Mouse (Mus musculus) liver, embryonic 11.5 days (tissue): ENCODE data around the gene Sh3bp5l. TPM values are rescaled to one million over a fixed set of nuclear protein-coding genes. Genes with fewer than 3 reads are reported as not detected.

Experiments
- ATAC-seq: fragments of 200-750 bp; cut with Nextera tagmentation; replicated peaks from 2 replicates; pipeline ENCODE4 v1.8.0; 2017; ENCODE audit warnings: moderate number of reproducible peaks, mild to moderate bottlenecking, moderate TSS enrichment, moderate library complexity; ENCODE audit not compliant: low FRiP score
- DNase-seq: peaks from one replicate; pipeline ENCODE4 v3.0.0-alpha.2; 2017; ENCODE audit warnings: low spot score
- H3K27ac ChIP-seq: fragments of 300-500 bp; sonication (generic); 2 replicates; pipeline ENCODE4 v1.5.1; 2014; ENCODE audit warnings: mild to moderate bottlenecking, low read depth, low read length, control low read depth
- H3K27me3 ChIP-seq: fragments of 300-500 bp; sonication (generic); replicated peaks from 2 replicates; pipeline ENCODE4 v1.6.1; 2014; ENCODE audit warnings: low read length, mixed read lengths; ENCODE audit not compliant: control insufficient read depth, insufficient read depth
- H3K36me3 ChIP-seq: fragments of 300-500 bp; sonication (generic); 2 replicates; pipeline ENCODE4 v1.6.1; 2014; ENCODE audit warnings: mild to moderate bottlenecking, low read length, moderate library complexity, mixed read lengths; ENCODE audit not compliant: control insufficient read depth, insufficient read depth
- H3K4me1 ChIP-seq: fragments of 300-500 bp; sonication (generic); replicated peaks from 2 replicates; pipeline ENCODE4 v1.6.1; 2014; ENCODE audit warnings: low read length, mixed read lengths; ENCODE audit not compliant: control insufficient read depth, insufficient read depth
- H3K4me2 ChIP-seq: fragments of 300-500 bp; sonication (generic); 2 replicates; pipeline ENCODE4 v1.6.1; 2014; ENCODE audit warnings: mild to moderate bottlenecking, control low read depth, moderate library complexity
- H3K4me3 ChIP-seq: fragments of 300-500 bp; sonication (generic); 2 replicates; pipeline ENCODE4 v1.5.1; 2014; ENCODE audit warnings: low read depth, low read length, control low read depth
- H3K9ac ChIP-seq: fragments of 300-500 bp; sonication (generic); 2 replicates; pipeline ENCODE4 v1.6.1; 2014; ENCODE audit warnings: low read depth, low read length, control low read depth
- H3K9me3 ChIP-seq: fragments of 300-500 bp; sonication (generic); 2 replicates; pipeline ENCODE4 v1.6.1; 2016; ENCODE audit warnings: low read length, inconsistent platforms, mixed read lengths; ENCODE audit not compliant: control insufficient read depth
- WGBS: fragments of 180-500 bp; shearing (Covaris S2); extraction: QIAGEN DNeasy Blood & Tissue Kit; methylation state at CpG from one replicate; pipeline ENCODE4 v1.1.7; 2014; 5-methylcytosine and 5-hydroxymethylcytosine counted together
- polyA plus RNA-seq: library from polyadenylated mRNA; unstranded; fragments of >200 nt; fragmentation: Nextera tagmentation; extraction: Ambion mirVana; gene quantifications from 2 replicates; pipeline ENCODE4 v1.2.1, GENCODE M21; 2014

Gene Sh3bp5l
- polyA plus RNA-seq, 1 experiment from 2014 or later, result 20.5 TPM

DNA sequence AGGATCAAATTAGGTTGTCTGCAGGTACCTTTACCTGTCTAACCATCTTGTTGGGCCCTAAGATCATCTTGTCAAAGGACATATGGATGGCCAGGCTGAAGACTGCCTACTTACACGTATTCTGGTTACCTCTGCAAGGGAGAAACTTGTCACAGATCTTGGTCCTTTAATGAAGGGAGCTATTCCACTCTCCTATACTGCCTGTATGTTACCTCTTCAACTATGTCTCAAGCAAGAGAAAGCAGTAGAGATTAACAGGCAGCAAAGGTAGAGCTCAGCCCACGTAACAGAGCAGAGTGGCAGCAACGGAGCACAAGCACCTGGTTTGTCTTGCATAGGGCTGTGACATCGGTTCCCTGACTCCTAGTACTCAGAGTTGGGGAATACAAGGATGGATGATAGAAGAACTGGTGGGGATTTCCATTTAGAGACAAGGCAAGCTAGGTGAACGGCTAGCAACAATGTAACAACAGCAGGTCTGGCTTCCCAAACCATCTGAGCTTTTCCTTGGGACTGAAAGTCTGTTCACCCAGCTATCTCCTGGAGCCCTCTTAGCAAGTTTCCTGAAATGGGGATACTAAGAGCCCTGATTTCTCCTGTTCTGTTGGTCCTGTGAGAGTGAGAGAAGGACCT lies 14.9 kb upstream of the Sh3bp5l start:
- ATAC-seq (no peak), DNase-seq (no peak)
- Histone ChIP-seq H3K4me1 (no peaks in the 10 kb centered on the region), H3K36me3 (peaks cover 24% of the 10 kb centered on the region), H3K4me2 (no peak overlapping the region), H3K9me3 (no peaks in the 10 kb centered on the region), H3K27ac (no peak overlapping the region), H3K27me3 (no peaks in the 10 kb centered on the region), H3K9ac (no peak overlapping the region), H3K4me3 (no peak overlapping the region)
- WGBS, result 90% methylated on average over 5 of the region's 5 CpGs

DNA sequence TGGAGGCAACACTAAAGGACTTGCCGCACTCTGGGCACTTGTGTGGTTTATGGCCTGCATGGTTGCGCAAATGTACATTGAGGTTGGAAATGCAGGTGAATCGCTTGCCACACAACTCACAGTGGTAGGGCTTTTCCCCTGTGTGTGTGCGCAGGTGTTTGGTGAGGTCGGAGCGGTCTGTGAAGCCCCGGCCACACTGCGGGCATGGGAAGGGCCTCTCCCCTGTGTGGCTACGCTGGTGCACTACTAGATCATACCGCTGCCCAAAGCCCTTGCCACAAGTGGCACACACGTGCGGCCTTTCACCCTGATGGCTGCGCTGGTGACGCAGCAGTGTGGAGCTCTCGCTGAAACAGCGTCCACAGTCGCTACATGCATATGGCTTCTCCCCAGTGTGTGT lies 14.2 kb upstream of the Sh3bp5l start:
- Histone ChIP-seq H3K4me1 (no peaks in the 10 kb centered on the region), H3K27ac (no peak overlapping the region), H3K9me3 (no peaks in the 10 kb centered on the region), H3K9ac (no peak overlapping the region), H3K4me3 (no peak overlapping the region), H3K4me2 (no peak overlapping the region), H3K27me3 (no peaks in the 10 kb centered on the region), H3K36me3 (peaks cover 24% of the 10 kb centered on the region)
- 86% methylated on average over 17 of the region's 17 CpGs for WGBS
- ATAC-seq (no peak), DNase-seq (no peak)

DNA sequence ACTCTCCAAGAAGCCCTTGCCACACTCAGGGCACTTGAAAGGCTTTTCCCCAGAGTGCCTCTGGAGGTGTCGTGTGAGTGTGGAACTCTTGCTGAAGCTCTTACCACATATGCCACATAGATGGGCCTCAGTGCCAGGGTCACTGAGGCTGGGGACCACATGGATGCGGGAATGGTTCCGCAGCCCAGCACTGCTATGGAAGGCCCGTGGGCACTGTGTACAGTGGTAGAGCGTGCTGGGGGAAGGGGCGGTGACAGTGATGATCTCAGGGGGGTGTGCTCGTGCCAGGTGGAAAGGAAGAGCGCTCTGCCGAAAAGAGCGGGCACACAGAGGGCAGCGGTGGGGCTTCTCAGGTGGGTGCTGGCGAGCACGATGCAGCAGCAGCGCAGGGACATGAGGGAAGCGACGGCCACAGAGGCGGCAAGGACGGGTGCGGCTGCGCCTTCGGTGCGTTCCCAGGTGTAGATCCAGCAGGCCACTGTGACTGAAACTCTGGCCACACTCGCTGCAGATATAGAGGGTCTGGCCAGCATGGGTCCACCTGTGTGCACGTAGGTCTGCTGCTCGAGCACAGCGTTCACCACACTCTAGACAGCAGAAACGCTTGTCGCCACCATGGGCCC lies 13.6 kb upstream of the Sh3bp5l start:
- Histone ChIP-seq H3K4me3 (no peak overlapping the region), H3K4me2 (no peak overlapping the region), H3K4me1 (peaks cover 4% of the 10 kb centered on the region), H3K27ac (no peak overlapping the region), H3K9ac (no peak overlapping the region), H3K27me3 (no peaks in the 10 kb centered on the region), H3K9me3 (no peaks in the 10 kb centered on the region), H3K36me3 (peaks cover 24% of the 10 kb centered on the region)
- WGBS, result 72% methylated on average over 28 of the region's 28 CpGs
- DNase-seq (no peak), ATAC-seq (0 out of 2 replicates have a peak, but pooled peaks have one; percentile 28)

DNA sequence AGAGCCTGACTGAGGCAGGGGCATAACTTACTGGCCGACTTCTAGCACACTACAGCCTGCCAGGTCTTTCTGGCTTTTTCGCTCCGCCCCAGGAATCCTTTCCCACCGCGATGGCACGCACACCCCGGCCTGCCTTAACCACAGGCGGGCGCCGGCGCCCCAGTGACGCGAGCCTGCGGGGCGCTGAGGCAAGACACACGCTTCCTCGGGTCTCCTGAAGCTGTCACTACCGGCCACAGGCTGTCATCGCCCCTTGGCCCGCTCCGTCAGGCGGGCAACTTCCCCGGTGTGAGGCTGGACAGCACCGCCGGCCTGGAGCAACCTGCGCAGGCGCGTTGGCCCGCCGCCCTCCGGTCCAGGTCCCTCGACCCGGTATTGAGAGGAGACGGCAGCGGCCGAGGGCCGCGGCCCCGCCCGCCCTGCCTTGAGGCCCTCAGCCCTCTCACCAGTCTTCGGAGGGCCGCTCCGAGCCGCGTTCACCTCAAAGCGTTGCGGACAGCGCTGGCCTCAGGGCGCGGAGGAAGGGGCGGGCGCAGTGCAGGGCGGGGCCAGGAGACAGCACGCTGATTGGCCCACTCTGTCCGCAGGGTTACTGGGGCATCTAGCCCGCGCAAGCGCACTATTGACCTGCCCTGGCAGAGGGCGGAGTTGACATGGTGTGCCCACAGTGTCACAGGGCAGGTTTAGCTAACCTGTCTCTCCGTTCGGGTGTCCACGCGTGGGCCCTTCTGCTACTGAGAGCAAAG lies 7.5 kb upstream of the Sh3bp5l start:
- peak overlapping the region; percentile 93 for H3K9ac ChIP-seq
- ATAC-seq (peak; percentile 98), DNase-seq (peak; percentile 95)
- peak overlapping the region; percentile 99 for H3K27ac ChIP-seq
- peak overlapping the region; percentile 76 for H3K4me2 ChIP-seq
- peak overlapping the region; percentile 87 for H3K4me3 ChIP-seq
- H3K27me3 ChIP-seq, result no peaks in the 10 kb centered on the region
- H3K36me3 ChIP-seq, result peaks cover 20% of the 10 kb centered on the region
- H3K9me3 ChIP-seq, result no peaks in the 10 kb centered on the region
- H3K4me1 ChIP-seq, result peaks cover 24% of the 10 kb centered on the region
- under 1% methylated on average over 61 of the region's 63 CpGs for WGBS

DNA sequence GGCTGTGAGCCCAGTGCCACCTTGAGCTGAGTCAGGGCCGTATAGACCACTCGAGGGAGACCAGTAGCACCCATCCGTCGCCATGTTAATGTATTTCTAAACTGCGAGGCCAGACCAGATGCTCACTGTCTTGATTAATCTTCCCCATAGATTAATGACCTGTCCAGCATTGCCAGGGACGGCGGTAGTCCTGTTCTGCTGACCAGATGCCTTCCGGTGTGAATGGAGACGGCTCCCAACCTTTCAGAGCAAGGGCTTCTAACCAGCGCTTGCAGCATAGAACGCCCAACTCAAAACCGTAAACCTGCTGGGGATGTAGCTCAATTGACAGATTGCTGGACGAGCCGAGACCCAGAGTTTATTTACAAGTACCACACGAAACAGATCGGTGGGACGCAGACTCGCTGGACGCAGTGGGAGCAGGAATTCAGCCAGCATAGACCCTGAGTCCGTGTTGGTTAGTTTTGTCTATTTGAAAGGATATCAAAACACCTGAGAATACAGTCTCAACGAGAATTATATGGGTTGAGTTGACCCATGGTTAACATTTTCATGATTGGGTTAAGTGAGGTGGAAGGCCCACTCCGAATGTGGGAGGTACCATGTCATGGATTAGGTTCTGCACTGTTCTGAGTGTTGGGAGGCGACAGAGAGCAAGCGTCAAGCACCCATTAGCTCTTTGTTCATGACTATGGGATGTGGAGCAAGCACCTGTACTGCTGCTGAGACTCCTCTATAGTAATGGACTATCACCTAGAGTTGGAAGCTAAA lies 6.8 kb upstream of the Sh3bp5l start:
- no peak for ATAC-seq
- peak overlapping the region; percentile 87 for H3K4me3 ChIP-seq
- no peaks in the 10 kb centered on the region for H3K9me3 ChIP-seq
- DNase-seq, result peak; percentile 53
- H3K4me1 ChIP-seq, result peaks cover 26% of the 10 kb centered on the region
- 13% methylated on average over 24 of the region's 24 CpGs for WGBS
- peaks cover 18% of the 10 kb centered on the region for H3K36me3 ChIP-seq
- H3K27ac ChIP-seq, result peak overlapping the region; percentile 99
- H3K27me3 ChIP-seq, result no peaks in the 10 kb centered on the region
- peak overlapping the region; percentile 93 for H3K9ac ChIP-seq
- peak overlapping the region; percentile 76 for H3K4me2 ChIP-seq

DNA sequence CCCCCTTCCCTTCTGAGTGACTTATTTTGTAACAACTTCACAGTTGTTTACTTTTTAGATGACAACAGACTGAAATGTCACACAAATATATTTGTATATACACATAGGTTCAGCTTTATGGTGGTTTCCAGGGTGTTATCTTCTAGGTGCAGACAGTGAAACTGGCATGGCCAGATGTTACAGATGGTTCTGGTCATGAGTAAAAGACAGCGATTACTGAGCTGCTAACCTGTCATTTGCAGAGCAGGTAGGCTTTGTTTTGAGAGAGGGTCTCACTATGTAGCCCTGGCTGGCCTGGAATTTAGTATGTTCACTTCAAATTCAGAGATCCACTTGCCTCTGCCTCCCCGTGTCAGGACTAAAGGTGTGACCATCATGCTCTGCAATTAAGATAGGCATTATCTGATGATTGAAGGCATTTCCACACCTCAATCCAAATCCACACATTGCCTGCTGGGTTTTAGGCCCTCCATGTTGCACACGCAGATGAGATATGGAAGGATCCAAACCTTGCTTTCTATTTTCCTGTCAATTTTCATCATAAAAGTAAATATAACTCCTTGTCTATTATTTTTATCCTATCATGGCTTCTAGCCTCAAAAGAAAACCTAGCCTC lies 5.8 kb upstream of the Sh3bp5l start:
- no peaks in the 10 kb centered on the region for H3K9me3 ChIP-seq
- H3K9ac ChIP-seq, result no peak overlapping the region
- peak overlapping the region; percentile 76; the same call in 1 of the 2 replicates for H3K4me2 ChIP-seq
- no peak for DNase-seq
- no peaks in the 10 kb centered on the region for H3K27me3 ChIP-seq
- no peak overlapping the region for H3K4me3 ChIP-seq
- peaks cover 33% of the 10 kb centered on the region for H3K4me1 ChIP-seq
- H3K27ac ChIP-seq, result peak overlapping the region; percentile 41; the same call in 1 of the 2 replicates
- 66% methylated on average over 3 of the region's 3 CpGs for WGBS
- no peak for ATAC-seq
- peaks cover 14% of the 10 kb centered on the region for H3K36me3 ChIP-seq

DNA sequence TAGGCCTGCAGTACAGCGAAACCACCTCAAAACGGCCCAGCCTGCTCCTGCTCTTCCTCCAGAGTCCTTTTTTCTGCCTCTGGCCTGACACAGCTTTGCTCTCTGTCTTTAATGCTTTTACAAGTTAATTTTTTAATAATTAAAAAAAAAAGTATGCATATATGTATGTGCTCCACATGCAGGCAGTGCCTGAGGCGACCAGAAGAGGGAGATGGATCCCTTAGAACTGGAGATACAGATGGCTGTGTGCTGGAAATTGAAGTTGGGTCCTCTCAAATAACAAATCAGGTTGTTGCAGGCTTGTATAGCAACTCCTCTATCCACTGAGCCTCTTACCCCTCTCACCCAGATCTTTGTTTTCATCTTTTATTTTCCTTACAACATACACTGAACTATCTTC lies 3.7 kb upstream of the Sh3bp5l start:
- peak; percentile 23 for DNase-seq
- H3K4me1 ChIP-seq, result peaks cover 37% of the 10 kb centered on the region
- H3K27ac ChIP-seq, result no peak overlapping the region
- no peaks in the 10 kb centered on the region for H3K27me3 ChIP-seq
- H3K36me3 ChIP-seq, result peaks cover 14% of the 10 kb centered on the region
- ATAC-seq, result no peak
- no peak overlapping the region for H3K4me3 ChIP-seq
- no peak overlapping the region for H3K4me2 ChIP-seq
- no peaks in the 10 kb centered on the region for H3K9me3 ChIP-seq
- no peak overlapping the region for H3K9ac ChIP-seq
- WGBS, result 92% methylated on average over 3 of the region's 3 CpGs

DNA sequence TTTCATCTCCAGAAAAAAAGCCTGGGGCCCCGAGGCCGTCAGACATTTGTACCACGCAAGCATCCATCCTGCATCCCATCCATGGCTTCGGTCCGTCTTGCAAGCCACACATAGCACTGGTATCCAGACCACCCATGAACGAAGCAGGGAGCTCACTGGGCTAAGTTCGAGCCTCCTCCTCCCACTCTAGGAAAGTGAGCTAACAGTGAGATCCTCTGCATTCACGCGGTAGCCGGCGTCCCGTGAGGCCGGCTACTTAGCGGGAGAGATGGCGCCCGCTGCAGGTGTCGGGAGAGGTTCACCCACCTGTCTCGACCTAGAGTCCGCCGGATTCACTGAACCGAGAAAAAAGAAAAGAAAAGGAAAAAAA lies 633 bp upstream of the Sh3bp5l start:
- peak; percentile 26; the same call in 1 of the 2 replicates for ATAC-seq
- peak overlapping the region; percentile 93 for H3K4me2 ChIP-seq
- WGBS, result under 1% methylated on average over 21 of the region's 21 CpGs
- H3K4me3 ChIP-seq, result peak overlapping the region; percentile 76
- no peaks in the 10 kb centered on the region for H3K9me3 ChIP-seq
- H3K36me3 ChIP-seq, result peaks cover 14% of the 10 kb centered on the region
- H3K27ac ChIP-seq, result peak overlapping the region; percentile 64
- DNase-seq, result no peak
- H3K9ac ChIP-seq, result peak overlapping the region; percentile 81
- no peaks in the 10 kb centered on the region for H3K27me3 ChIP-seq
- peaks cover 25% of the 10 kb centered on the region for H3K4me1 ChIP-seq
